Mouse (Mus musculus): ENCODE measurements at regions not wholly inside any gene's neighbourhood (a gene's known extent, or its start where the extent isn't known, plus 50 kb on each side); places are given as distances from the start of the nearest gene placed in this dataset.

GRCm38 (mm10) chr10:37617708-37618300 is 479.1 kb upstream of the Marcks start:
- H3K4me3 ChIP-seq: no peak overlapping the region
- TF ChIP-seq SRF (IDR thresholded peaks at IDR 0.05; ENCODE audit: control insufficient read depth, insufficient read length, low read depth) (no peak), USF1 (IDR thresholded peaks at IDR 0.05; ENCODE audit: low read depth) (no peak), CEBPB (IDR thresholded peaks at IDR 0.05; ENCODE audit: insufficient read depth, poor library complexity, severe bottlenecking) (no peak), MAX (IDR thresholded peaks at IDR 0.05; ENCODE audit: low read depth) (no peak), TCF3 (IDR thresholded peaks at IDR 0.05; ENCODE audit: insufficient read length, low read depth) (no peak), MYOD1 (IDR thresholded peaks at IDR 0.05; ENCODE audit: control insufficient read depth in 1 of 3, insufficient read length in 2 of 3, low read depth in 2 of 3) (no peak), MYOG (IDR thresholded peaks at IDR 0.05; ENCODE audit: control insufficient read depth in 1 of 3, insufficient read depth in 1 of 3, insufficient read length in 2 of 3, low read depth in 2 of 3) (no peak)
- no peaks in the 10 kb centered on the region for H3K79me2 ChIP-seq (ENCODE audit: control insufficient read depth, insufficient read depth)
- no peak overlapping the region for H3ac ChIP-seq (ENCODE audit: control insufficient read depth, insufficient read length)
- no peaks in the 10 kb centered on the region for H3K36me3 ChIP-seq (ENCODE audit: control insufficient read depth, insufficient read depth)
- no peaks in the 10 kb centered on the region for H3K27me3 ChIP-seq (ENCODE audit: control insufficient read depth, insufficient read depth, insufficient read length)
- H3K4me2 ChIP-seq (ENCODE audit: low read depth): no peak overlapping the region

GRCm38 (mm10) chr10:37615926-37616691 is 477.4 kb upstream of the Marcks start:
- H3K36me3 ChIP-seq (ENCODE audit: control insufficient read depth, insufficient read depth): no peaks in the 10 kb centered on the region
- H3K4me3 ChIP-seq: no peak overlapping the region
- no peak overlapping the region for H3ac ChIP-seq (ENCODE audit: control insufficient read depth, insufficient read length)
- TF ChIP-seq REST (IDR thresholded peaks at IDR 0.05; ENCODE audit: insufficient read depth, insufficient read length) (no peak), MYOD1 (IDR thresholded peaks at IDR 0.05; ENCODE audit: control insufficient read depth in 1 of 3, insufficient read length in 2 of 3, low read depth in 2 of 3) (no peak), MAX (IDR thresholded peaks at IDR 0.05; ENCODE audit: low read depth) (no peak), POLR2A (IDR thresholded peaks at IDR 0.05; ENCODE audit: insufficient read length, low read depth) (no peak), TCF12 (IDR thresholded peaks at IDR 0.05; ENCODE audit: insufficient read depth, poor library complexity, severe bottlenecking) (no peak), CEBPB (IDR thresholded peaks at IDR 0.05; ENCODE audit: insufficient read depth, poor library complexity, severe bottlenecking) (no peak), E2F4 (IDR thresholded peaks at IDR 0.05; ENCODE audit: insufficient read depth) (no peak), POLR2AphosphoS2 (IDR thresholded peaks at IDR 0.05; ENCODE audit: insufficient read length, low read depth) (no peak), MYOG (IDR thresholded peaks at IDR 0.05; ENCODE audit: control insufficient read depth in 1 of 3, insufficient read depth in 1 of 3, insufficient read length in 2 of 3, low read depth in 2 of 3) (no peak), TCF3 (IDR thresholded peaks at IDR 0.05; ENCODE audit: insufficient read length, low read depth) (no peak), SRF (IDR thresholded peaks at IDR 0.05; ENCODE audit: control insufficient read depth, insufficient read length, low read depth) (no peak), USF1 (IDR thresholded peaks at IDR 0.05; ENCODE audit: low read depth) (no peak)
- no peaks in the 10 kb centered on the region for H3K27me3 ChIP-seq (ENCODE audit: control insufficient read depth, insufficient read depth, insufficient read length)
- no peaks in the 10 kb centered on the region for H3K79me2 ChIP-seq (ENCODE audit: control insufficient read depth, insufficient read depth)
- peak overlapping the region; percentile 37 for H3K4me2 ChIP-seq (ENCODE audit: low read depth)

GRCm38 (mm10) chr10:37613936-37614335 is 475.2 kb upstream of the Marcks start:
- TF ChIP-seq CEBPB (IDR thresholded peaks at IDR 0.05; ENCODE audit: insufficient read depth, poor library complexity, severe bottlenecking) (0 out of 2 replicates have a peak, but pooled peaks have one; percentile 4), MYOD1 (IDR thresholded peaks at IDR 0.05; ENCODE audit: control insufficient read depth in 1 of 3, insufficient read length in 2 of 3, low read depth in 2 of 3) (no peak)
- H3ac ChIP-seq (ENCODE audit: control insufficient read depth, insufficient read length): no peak overlapping the region
- no peaks in the 10 kb centered on the region for H3K27me3 ChIP-seq (ENCODE audit: control insufficient read depth, insufficient read depth, insufficient read length)
- no peaks in the 10 kb centered on the region for H3K79me2 ChIP-seq (ENCODE audit: control insufficient read depth, insufficient read depth)
- H3K4me2 ChIP-seq (ENCODE audit: low read depth): peak overlapping the region; percentile 2
- H3K4me3 ChIP-seq: no peak overlapping the region
- H3K36me3 ChIP-seq (ENCODE audit: control insufficient read depth, insufficient read depth): no peaks in the 10 kb centered on the region

- Histone ChIP-seq H3K36me3 (ENCODE audit: control insufficient read depth, insufficient read depth) (no peaks in the 10 kb centered on the region), H3K27me3 (ENCODE audit: control insufficient read depth, insufficient read depth, insufficient read length) (no peaks in the 10 kb centered on the region), H3ac (ENCODE audit: control insufficient read depth, insufficient read length) (no peak overlapping the region), H3K4me2 (ENCODE audit: low read depth) (no peak overlapping the region), H3K4me3 (no peak overlapping the region), H3K79me2 (ENCODE audit: control insufficient read depth, insufficient read depth) (no peaks in the 10 kb centered on the region)
- TF ChIP-seq CEBPB (IDR thresholded peaks at IDR 0.05; ENCODE audit: insufficient read depth, poor library complexity, severe bottlenecking) (no peak), SRF (IDR thresholded peaks at IDR 0.05; ENCODE audit: control insufficient read depth, insufficient read length, low read depth) (no peak)
Measured at GRCm38 (mm10) chr10:37603529-37603928, 464.8 kb upstream of the Marcks start.

- Histone ChIP-seq H3K36me3 (ENCODE audit: control insufficient read depth, insufficient read depth) (no peaks in the 10 kb centered on the region), H3ac (ENCODE audit: control insufficient read depth, insufficient read length) (no peak overlapping the region), H3K27me3 (ENCODE audit: control insufficient read depth, insufficient read depth, insufficient read length) (no peaks in the 10 kb centered on the region), H3K79me2 (ENCODE audit: control insufficient read depth, insufficient read depth) (no peaks in the 10 kb centered on the region), H3K4me2 (ENCODE audit: low read depth) (no peak overlapping the region), H3K4me3 (no peak overlapping the region)
- TF ChIP-seq E2F4 (IDR thresholded peaks at IDR 0.05; ENCODE audit: insufficient read depth) (no peak), CEBPB (IDR thresholded peaks at IDR 0.05; ENCODE audit: insufficient read depth, poor library complexity, severe bottlenecking) (peak; percentile 53; the same call in 1 of the 2 replicates)
Measured at GRCm38 (mm10) chr10:37602936-37603335, 464.2 kb upstream of the Marcks start.

All from myocyte (in vitro differentiated cells).